Mouse (Mus musculus) liver (tissue): Measurements from ENCODE around the gene Zfp423.
A peak's percentile ranks its signal among the peaks of the same experiment; 100 is the strongest.

Experiments
- DNase-seq: peaks from one replicate; pipeline ENCODE4 v3.0.0-alpha.2; 2020; ENCODE audit warnings: mixed read lengths

Zfp423 gene

DNA sequence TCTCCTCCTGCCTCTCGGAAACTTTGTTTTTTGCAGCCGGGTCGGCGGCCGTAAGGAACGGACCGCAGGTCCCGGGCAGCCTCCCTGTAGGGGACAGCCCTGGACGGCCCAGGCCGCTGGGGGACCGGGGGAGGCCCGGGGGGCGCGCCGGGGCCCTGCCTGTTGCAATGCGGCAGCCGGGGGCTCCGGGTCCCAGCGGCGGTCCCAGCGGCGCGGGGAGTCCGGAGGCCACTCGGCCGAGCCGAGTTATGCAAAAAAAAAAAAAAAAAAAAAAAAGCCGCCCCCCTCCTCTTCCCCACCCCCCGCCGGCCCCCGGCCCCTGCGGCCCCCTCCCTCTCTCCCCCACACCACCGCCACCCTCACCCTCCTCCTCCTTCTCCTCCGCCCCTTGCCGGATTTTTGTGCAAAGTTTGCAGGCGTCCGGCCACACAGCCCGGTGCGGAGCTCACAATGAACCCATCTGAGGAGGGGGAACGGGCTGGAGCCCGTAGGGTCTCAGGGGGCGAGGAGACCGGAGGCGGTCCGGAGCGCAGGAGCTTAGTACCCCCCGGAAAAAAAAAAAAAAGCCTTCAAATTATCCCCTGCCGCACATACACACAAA lies at the start of gene Zfp423:
Gene Zfp423, minus strand, starts transcription at position 276 of the 601 bp plus-strand sequence.
- peak; percentile 39 for DNase-seq

DNA sequence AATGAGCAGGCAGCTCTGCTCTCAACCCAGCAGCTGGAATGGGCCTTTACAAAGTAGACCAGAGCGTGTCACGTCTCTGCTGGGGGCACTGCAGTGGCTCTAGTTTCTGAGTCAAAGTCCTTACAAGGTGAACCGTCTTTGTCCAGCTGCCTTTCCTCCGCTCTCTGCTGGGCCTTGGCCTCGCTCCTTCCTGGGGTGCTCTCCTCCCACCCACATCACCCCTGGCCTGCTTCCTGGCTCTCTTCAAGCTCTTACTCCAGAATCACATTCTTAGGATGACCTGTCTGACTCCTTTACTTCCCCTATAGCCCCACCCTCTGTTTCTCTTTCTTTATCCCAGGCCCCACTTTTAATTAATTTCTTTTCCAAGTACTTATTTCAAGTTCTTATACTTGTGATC lies 47.4 kb upstream of the Zfp423 start:
- no peak for DNase-seq

DNA sequence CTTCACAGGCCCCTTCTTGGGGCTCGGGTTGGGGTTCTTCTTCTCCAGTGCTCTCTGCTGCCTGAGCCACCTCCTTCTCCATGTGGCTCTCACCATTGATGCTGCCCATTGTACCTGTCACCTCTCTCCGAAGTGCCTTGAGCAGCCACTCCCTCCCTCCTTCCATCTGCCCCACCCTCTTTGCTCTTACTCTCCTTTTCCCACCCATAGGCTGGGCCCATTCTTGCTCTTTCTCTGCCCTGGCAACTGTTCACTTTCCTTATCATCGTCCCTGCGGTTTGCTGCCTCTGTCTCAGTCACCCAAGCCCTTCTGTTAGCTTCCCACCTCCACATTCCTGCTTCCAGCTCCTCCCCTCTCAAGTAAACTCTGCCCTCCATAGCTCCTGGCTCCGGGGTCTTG lies 25.4 kb upstream of the Zfp423 start:
- no peak for DNase-seq

DNA sequence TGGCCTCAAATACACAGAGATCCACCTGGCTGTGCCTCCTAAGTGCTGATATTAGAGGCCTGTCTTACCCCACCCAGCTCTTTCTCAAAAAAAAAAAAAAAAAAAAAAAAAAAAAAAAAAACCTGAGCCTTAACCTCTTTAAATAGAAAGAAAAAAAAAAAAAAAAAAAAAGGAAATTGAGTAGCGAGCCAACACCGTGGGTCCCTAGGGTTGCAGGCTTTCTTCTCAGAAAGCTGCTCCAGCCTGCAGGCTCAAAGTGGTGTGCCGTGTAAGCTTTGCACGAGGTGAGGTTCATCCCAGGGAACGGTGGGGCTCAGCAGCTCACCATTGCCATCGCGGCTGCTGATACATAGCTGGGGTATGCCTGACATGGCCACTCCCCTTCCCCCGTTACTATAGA lies 24.6 kb upstream of the Zfp423 start:
- DNase-seq, result no peak

DNA sequence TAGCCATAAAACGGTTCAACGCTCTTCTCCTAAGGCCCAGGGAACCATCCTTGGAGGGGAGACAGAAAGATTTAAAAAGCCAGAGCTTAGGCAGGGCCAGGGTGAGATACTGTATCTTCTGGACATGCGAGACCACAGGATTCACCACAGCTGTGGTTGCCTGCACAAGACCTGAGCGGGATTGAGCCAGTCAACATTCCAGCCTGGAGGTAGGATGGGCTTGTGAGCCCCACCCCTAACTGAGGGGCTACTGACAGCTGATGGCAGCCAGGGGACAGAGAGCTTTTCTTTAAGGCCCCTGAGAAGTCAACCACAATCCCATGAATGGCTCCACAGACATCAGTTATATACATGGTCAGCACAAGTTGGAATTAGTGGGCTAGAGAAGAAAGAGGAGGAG lies 23.5 kb upstream of the Zfp423 start:
- no peak for DNase-seq

DNA sequence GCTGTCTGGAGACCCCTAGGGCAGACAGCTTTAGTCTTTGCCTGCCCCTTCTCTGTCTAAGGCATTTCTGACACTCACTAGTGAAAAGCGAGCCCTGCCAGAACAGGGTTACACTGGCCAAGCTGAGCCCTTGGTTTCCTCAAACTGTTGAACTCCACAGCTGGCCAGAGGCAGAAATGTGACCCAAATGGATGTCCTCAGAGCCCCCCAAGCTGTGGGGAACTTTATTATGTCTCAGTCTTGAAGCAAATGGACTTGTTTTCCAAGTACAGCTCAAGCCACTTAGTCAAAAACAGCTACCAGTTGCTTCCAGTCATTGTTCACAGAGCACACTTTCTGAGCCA lies 16.0 kb upstream of the Zfp423 start:
- DNase-seq, result no peak

DNA sequence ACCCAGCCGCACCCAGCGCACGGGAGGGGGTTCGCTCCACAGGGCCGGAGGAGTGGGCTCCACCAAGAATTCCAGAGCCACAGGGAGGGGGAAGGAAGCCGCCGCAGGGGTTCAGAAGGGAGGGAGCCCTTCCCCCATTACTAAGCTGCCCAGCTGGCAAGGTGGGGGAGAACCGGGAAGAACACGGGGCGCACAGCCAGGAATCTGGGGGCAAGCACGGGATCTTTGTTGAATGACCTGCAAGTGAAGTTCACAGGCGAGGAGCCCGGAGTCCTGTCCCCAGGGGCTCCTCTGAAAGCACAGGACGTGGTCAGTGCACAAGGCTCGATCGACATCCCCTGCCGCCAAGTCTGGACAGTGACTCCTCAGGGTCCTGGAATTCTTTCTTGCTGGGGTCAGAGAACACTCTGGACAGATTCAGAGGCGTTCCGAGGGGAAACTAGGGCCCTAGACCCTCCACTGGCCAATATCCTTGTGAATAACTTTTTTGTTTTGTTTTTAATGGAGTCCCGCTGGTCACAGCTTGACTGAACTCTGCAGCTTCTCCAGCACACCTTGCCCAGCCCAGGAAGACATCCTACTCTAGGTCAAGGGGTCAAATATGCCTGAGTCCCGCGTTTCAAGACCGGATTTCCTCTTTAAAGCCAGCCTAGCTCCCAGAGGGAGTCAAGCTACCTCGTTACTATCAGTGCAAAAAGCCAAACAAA lies 15.5 kb upstream of the Zfp423 start:
- peak; percentile 8 for DNase-seq

DNA sequence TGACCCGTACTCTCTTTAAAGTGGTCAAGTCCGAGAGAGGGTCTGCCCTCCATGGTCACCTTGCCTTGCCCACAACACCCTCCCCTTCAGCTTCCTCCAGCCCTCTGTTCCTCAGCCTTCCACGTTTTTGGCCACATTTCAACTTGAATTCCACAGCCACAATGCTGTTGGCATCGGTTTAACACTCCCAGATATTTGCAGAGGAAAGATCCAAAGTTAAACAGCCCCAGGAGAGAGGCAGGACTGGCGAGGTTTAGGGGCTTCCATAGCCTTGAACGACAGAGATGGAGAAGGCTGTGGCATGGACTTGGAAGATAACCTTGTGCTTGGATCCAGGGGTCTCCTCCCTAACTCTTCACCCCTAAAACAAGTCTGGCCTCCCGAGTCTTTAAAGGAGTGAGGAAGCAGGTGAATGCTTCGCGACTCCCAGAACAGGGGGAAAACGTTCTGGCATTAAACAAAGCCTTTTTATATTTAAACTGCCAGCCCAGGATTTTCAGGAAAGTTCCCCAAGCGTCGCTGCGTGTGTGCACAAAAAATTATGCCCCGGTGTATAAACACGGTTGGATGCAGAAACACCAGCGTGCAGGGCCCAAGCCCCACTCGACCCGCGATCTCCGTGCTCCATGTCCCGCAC lies 14.8 kb upstream of the Zfp423 start:
- DNase-seq, result no peak

DNA sequence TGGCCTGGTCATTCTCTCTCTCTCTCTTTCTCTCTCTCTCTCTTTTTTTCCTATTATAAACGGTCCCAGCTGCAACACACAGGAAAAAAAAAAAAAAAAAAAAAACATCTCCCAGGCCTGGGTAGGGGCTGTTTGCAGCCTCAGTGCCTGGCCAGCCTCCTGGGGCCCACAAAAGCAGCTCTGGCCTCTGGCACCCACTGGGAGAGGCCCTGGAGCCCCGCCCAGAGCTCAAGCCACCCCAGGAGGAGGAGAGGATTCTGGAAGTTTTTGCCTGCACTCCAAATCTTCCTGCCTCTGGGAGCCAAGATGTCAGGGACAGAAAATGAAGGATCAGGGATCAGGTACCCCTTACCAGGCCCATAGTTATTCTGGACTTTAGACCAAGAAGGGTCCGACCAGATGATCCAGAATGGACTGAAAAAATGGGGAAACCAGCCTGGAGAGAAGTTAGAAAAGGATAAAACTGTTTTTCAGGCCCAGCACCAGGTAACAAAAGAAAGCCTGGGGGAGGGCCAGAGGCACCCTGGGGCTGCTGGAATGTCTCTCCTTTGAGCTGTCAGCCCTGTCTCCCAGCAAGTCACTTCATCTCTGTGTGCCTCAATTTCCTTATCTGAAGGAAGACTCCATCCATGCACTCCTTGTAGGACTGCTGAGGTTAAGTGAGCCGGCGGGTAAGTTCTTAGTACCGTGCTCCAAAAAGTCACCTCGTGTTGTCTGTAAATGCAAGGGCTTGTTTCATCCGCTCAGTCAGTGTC lies 8.6 kb upstream of the Zfp423 start:
- DNase-seq, result no peak

DNA sequence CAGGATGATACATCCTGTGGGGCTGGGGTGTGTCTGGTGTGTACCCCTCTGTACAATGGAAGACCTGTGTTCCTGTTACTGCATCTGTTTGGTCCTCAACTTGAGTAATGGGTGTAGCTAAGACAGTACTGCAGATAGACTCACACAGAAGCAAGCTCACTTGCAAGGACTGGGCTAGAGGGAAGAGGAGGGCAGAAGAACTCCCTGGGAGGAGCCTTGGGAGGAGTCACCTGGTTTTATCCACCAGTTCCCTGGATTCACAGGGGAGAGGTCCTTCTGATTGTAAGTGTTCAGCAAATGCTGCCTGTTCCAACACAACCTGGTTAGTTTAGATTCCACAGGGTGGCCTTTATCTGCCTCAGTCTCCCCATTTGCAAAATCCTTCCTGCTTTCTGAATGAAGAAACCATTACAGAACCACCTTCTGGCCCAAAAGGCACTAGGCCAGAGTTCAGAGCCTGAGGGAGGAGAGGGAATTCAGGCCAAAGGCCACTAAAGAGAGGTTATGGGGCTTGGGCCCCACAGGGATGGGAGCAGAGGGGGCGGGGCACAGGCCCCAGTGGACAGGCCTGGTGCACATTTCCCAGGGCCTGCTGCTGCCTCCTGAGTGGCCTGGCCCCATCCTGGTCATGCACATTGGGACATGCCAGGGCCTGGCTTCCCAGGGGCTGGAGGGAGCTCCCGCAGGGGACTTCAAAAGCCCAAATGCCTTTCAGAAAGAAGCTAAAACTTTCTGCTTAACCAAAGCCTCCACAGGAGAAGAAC lies 7.8 kb upstream of the Zfp423 start:
- no peak for DNase-seq

DNA sequence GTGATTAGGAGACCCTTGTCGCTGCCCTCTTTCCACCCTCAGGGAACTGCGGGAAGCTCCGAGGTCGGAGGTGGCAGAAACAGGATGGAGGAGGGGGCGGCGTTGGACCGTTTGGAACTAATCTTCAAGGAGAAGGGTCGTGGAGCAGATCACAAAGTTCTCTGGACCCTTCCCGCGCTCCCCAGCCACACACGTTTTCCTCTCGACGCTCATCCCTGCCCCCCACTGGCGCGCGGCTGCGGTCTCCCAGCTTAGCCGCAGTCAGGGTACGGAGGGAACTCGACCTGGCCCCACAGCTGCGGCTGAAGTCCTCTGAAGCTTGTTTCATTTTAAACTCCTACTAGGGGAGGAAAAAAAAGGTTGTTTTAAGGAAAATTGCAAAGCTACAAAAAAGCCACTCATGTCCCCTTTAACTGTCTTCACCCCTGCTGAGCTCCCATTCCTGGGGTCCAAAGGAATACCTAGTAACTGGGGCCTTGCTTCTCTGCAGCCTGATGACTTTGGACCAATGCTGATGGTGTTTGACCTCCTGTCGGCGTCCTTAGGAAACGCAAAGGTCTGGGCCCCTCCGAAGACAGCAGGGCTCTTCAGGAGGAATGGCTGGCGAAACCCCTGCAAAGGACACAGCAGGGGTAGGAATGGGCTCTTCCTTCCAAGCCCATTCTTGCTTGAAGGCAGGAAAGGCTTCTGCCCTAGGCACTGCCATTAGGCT lies 3.3 kb upstream of the Zfp423 start:
- no peak for DNase-seq

DNA sequence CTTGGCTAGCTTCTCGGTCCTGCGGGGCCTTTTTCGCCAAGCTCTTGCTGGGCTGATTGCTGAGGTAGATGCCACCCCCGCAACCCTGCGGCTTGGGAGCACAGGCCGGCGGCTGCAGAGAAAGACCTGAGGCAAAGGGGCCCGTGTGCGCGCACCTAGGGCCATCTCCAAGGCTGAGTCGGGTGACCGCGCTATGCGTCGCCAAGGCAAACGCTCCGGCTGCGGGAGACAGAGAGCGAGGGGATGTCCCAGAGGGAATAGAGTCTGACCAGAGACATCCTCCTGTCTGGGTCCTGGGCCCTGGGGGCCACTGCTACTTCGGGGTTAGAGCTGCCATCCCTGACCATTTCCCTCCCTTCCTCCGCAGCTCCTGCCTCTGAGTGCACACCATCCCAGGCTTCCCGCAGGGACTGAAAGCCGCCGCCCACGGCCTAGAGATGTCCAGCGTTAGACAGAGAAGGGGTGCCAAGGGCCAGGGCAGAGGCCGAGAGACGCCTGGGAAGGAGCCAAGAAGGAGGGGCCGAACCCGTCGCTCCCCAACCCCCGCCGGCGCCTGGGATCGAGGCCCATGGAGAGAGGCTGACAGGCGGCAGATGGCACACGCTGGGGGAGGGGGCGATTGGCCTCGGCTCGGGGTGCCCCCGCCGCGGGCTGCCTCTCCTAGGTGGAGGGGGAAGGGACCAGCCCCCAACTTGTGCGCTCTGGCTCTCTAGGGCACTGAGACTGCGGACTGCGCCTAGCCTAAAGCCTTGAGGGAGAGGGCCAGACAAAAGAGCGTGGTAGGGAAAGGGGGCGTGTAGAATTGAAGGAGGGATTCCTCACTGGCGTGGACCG lies 2.5 kb upstream of the Zfp423 start:
- DNase-seq, result no peak

DNA sequence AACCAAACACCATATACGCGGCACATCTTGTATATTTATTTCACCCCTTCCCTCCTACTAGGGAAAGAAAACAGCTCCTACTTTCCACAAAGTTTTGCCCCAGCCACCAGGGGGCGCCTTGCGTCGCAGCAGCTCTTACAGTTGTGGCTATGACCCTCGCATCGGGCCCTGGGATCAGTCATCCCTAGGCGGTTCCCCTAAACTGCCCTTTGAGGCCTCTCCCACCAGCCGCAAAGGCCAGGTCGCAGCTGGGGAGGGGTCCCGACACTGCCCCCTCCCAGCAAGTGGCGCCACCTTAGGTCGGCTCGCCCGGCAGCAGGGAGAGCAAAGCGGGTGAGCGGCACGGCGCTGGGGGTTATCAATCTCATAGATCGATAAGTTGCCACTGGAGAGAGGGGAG lies 1.7 kb upstream of the Zfp423 start:
- DNase-seq, result peak; percentile 38

DNA sequence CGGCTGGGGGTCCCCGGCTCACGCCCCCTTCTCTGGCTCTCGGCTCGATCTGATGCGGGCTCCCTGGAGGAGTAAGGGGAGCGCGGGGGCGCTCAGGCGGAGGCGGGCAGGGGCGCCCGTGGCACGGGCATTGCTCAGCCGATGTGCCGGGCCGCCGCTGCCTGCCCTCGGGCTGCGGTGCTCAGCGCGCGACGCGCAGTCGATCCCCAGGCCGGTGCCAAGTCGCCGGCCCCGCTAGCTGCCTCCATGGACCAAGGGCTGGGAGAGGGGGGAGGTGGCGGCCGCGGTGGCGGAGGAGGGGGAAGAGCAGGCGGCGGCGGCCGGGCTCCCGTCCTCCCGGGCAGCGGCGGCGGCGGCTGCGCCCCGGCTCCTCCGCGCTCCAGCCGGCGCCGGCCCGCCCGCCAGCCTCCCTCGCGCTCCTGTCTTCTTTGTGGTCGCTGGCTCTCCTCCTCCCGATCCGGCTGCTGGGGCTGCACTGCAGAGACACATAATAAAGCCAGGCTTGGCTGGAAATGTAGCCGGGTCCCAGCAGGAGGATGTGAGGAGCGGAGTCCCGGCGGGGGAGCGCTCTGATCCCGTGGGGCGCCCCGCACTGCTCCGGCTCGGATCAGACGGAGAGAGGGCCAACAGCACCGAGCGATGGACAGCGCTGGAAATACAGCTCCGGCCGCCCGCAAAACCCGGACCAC lies 810 bp upstream of the Zfp423 start:
- peak; percentile 64 for DNase-seq

DNA sequence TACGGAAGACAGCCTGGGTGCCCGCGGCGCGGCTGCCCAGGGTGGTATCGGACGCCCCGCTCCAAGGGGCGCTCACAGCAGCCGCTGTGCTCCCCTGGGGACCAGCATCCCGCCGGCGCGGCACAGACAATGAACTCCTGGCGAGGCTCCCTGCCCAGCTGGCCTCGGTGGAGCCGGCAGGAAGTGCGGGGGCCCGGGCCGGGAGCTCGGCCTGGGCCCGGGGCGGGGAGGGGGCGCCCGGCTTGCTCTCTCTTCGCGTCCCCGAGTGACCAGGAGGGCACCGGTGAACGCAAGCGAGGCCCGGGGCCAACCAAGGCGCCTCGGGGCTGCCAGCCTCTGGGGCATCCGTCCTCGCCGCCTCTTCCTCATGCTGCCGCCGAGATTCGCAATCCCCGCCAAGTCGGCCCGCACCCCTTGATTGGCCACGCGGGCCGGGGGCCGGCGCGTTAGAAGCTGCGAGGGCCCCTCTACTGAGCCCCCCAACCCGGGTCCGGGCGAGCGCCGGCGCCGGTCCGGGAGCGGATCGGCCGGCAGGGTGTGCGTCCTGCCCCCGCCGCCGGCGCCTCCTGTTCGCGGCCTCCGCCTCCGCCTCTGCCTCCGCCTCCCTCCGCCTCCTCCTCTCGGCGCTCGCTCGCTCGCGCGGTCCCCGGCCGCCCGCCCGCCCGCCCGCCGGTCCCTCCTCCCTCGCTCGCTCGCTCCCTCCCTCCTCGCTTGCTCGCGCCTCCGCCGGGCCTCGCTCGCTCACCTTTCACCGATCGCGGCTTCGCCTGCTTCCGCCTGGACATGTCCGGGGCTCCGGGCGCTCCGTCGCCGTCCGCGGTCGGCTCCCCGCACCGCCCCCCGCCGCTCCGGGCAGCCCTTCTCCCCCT lies 710 bp downstream of the Zfp423 start:
- peak; percentile 68 for DNase-seq

DNA sequence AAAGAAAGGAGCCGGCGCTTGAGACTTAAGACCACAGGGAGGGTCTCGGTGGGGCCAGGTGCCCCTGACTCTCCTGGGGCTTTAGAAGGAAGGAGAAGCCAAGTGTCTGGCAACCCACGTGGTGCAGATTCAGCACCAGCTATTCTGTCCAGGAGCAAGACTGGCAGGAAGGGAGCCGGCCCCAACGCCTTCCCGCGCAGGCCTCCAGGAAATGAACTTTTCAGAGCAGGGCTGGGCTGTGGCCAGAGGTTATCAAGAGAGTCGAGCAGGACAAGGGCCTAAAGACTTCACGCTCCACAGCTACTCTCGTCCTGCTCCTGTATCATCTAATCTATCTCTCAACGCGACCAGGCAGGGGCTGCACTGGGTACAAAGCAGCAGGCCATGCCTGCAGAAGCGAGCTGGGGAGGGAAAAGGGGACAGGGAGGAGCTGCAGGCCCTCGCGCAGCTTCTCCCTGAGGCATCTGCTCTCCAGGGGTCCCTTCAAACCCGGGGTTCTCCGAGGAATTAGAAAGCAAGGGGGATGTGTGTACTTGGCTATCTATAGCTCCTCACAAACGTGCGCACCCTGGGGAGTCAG lies 1.4 kb downstream of the Zfp423 start:
- peak; percentile 31 for DNase-seq

DNA sequence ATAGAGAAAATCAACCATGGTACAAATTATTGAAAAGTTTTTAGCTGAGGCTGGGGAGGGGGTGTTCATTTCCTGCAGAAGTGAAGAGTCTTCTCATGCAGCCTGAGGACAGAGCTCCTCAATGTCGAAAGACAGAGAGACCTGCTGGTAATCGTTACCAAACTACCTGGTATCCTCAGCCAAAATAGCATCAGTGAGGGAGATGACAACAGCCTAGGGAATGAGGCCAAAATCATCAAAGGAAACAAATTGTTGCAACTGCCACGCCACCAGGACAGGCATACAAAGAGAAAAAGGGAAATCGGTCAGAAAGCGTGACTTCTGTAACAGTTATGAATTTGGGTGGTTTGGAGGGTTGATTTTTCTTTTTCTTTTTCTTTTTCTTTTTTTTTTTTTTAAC lies 3.4 kb downstream of the Zfp423 start:
- no peak for DNase-seq

DNA sequence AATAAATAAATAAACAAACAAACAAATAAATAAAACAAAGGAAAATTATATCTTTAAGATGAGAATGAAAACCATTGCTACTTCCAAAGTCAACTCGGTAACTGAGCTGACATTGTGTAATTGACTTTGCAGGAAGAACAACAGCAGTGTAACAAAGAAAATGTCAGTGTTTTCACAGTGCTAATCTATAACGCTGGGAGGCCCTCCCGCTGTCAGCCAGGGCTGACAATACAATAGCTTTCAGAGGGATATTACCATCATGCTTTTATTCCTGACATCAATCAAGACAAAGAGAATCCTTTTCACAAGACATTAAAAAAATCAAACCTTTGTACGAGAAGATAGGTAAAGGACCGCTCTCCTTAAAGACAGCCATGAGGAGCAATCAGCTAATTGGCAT lies 5.9 kb downstream of the Zfp423 start:
- DNase-seq, result no peak

DNA sequence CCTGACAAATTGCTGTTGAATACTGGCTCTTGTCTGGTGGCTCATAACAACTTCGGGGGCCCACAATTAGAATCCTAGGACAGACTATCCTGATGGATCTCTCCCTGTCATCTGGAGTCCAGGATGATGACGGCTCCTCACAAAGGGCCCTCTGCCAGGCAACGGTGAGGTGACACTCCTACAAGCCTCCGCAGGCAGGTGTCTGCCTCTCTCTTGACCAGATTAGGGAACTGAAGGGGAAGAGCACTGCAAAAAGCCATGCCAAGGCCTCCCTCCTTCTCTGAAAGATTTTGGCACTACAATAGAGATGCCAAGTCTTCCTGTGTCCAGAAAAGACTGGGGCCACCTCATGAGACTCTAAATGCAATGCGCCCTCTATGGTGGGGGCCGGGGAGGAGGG lies 7.1 kb downstream of the Zfp423 start:
- no peak for DNase-seq
